Mouse (Mus musculus) left cerebral cortex, postnatal 25 days (tissue): Measurements from ENCODE around the gene Pms2. TPM values are rescaled to one million over a fixed set of nuclear protein-coding genes. Genes with fewer than 3 reads are reported as not detected.

Source experiments
- DNase-seq, 2 experiments: peaks; one replicate each; pipeline ENCODE4 v3.0.0; 2022; ENCODE audit warnings: low spot score in 2 of 2, mixed read lengths in 1 of 2
- intact Hi-C: fragments of 180-260 bp; cut with DNase I; formaldehyde crosslinking; loops from one replicate; pipeline ENCODE4 v1.15.1; 2025
- total RNA-seq, 2 experiments: library from RNA; stranded (reverse); gene quantifications; 2 replicates each; pipeline ENCODE4 v1.2.3; 2021

The Pms2 gene
- total RNA-seq, 2 experiments from 2014 or later: 15.0 to 15.3 TPM

GRCm38 (mm10) chr5:143980858-143981257 is 71.1 kb downstream of the Pms2 start:
- DNase-seq: no peak
- intact Hi-C loops: no loop called here

- DNase-seq: no peak
- intact Hi-C loops: no loop called here
Measured at GRCm38 (mm10) chr5:143982361-143982760, 72.6 kb downstream of the Pms2 start.

Other genes starting within 250 kb of the Pms2 start
- gene Usp42, start 177.7 kb upstream of the Pms2 start, total RNA-seq: 10 to 100 TPM; 22.1 to 24.0 TPM
- gene Eif2ak1, start 92.2 kb upstream of the Pms2 start, total RNA-seq: 10 to 100 TPM; 45.9 TPM
- not detected for gene Ankrd61, start 12.3 kb upstream of the Pms2 start, total RNA-seq
- 10 to 100 TPM; 36.6 to 39.0 TPM for gene Aimp2, start 117 bp upstream of the Pms2 start, total RNA-seq
- gene Gm42421, start 18.2 kb downstream of the Pms2 start, total RNA-seq: 1 to 10 TPM; 1.7 to 2.6 TPM
- gene Rsph10b, start 23.1 kb downstream of the Pms2 start, total RNA-seq: 1 to 10 TPM; 4.2 to 5.5 TPM
- gene Ccz1, start 104.9 kb downstream of the Pms2 start, total RNA-seq: 10 to 100 TPM; 38.7 to 42.6 TPM
- 1 to 10 TPM; 2.6 to 3.2 TPM for gene Ocm, start 116.7 kb downstream of the Pms2 start, total RNA-seq
- gene Lmtk2, start 190.5 kb downstream of the Pms2 start, total RNA-seq: 100 to 1,000 TPM; 163 to 171 TPM